ENCODE assay signal across 17 mouse cellular contexts in the genomic region with DNA sequence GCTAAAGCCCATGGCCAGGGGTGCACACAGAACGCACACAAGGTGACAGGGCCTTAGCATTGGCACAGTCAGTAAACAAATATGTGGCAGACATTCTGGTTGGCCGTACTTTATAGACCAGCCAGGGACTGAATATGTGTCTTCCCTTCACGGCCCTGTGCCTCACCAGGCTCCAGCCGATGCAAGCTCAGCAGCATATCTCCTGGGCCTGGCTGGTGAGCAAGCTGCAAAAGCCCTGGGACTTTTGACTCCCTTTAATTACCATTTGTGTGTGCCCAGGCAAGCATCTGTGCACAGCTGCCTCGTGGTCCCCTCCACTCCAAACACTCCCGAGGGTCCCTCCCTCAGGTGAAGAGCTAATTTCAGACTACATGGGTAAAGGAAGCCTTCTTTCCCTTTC.
DNase-seq lines count a peak whose midpoint lies in the region; TF ChIP-seq lines count a peak whose summit lies in the region.
"Had no signal": no experiment of that assay in that cellular context is flagged by ENCODE, and none has a peak within 500 bp of the region (broad histone marks: within the 10 kb centered on the region; RNA-seq: fewer than 3 reads in every experiment).

No protein-coding gene starts in this region.

- no peak overlapping the region for H3K4me3 ChIP-seq in kidney, adult 2 months (ENCODE audit: insufficient read depth, low read depth, low read length)
- H3K4me3 ChIP-seq in heart, embryonic 10.5 days = no peak overlapping the region
- H3K4me3 ChIP-seq in layer of hippocampus, adult 2 months = no peak overlapping the region
- H3K4me3 ChIP-seq: gastrocnemius, adult 2 months; left cerebral cortex, adult 2 months; megakaryocyte, embryonic 14.5 days had no signal

- no peaks in the 10 kb centered on the region for H3K36me3 ChIP-seq in kidney, adult 2 months (ENCODE audit: control insufficient read depth, insufficient read depth, low read length)
- H3K36me3 ChIP-seq in heart, embryonic 10.5 days = no peaks in the 10 kb centered on the region

- TF ChIP-seq CTCF in kidney, adult 2 months (conservative IDR thresholded peaks at IDR 0.05; ENCODE audit: insufficient read depth, insufficient read length, low read depth, low read length) = no peak
- no peak for TF ChIP-seq CTCF in layer of hippocampus, adult 2 months (conservative IDR thresholded peaks at IDR 0.05)

- no peaks in the 10 kb centered on the region for H3K9me3 ChIP-seq in heart, embryonic 10.5 days
- H3K9me3 ChIP-seq: megakaryocyte, embryonic 14.5 days had no signal

- TF ChIP-seq POLR2A in kidney, adult 2 months (IDR thresholded peaks at IDR 0.05; ENCODE audit: low read depth, low read length) = no peak

- DNase-seq in embryo, embryonic 10.5 days (ENCODE audit: low spot score) = peak; percentile 39
- DNase-seq in embryo, embryonic 10 days (ENCODE audit: low spot score) = no peak
- DNase-seq in NIH3T3 (ENCODE audit: low read depth) = peak; percentile 7
- peak; percentile 52 for DNase-seq in kidney, adult 2 months
- DNase-seq in kidney, postnatal 36 days = peak; percentile 31 to 47
- DNase-seq in heart, embryonic 10.5 days (ENCODE audit: low spot score) = no peak
- no peak for DNase-seq in layer of hippocampus, adult 2 months (ENCODE audit: low spot score in 2 of 2)
- no peak for DNase-seq in retina, postnatal 1 day
- DNase-seq: gastrocnemius, adult 2 months; heart, adult 18-20 months; heart, postnatal 10 days; lung, embryonic 14.5 days; thymus, postnatal 36 days had no signal

- 67% methylated on average over 6 of the region's 6 CpGs for WGBS in kidney, adult 2 months
- 56% methylated on average over 6 of the region's 6 CpGs for WGBS in heart, embryonic 10.5 days

- no peak overlapping the region for H3K27ac ChIP-seq in kidney, adult 2 months (ENCODE audit: insufficient read depth, low read depth, low read length)
- no peak overlapping the region for H3K27ac ChIP-seq in heart, embryonic 10.5 days
- H3K27ac ChIP-seq in layer of hippocampus, adult 2 months = no peak overlapping the region
- H3K27ac ChIP-seq: gastrocnemius, adult 2 months; left cerebral cortex, adult 2 months; stomach, postnatal 0 days had no signal

- H3K27me3 ChIP-seq in kidney, adult 2 months (replicated peaks; ENCODE audit: control insufficient read depth, insufficient read depth, low read length) = no peaks in the 10 kb centered on the region
- peaks cover 30% of the 10 kb centered on the region for H3K27me3 ChIP-seq in heart, embryonic 10.5 days (ENCODE audit: insufficient read depth, poor library complexity, severe bottlenecking)
- H3K27me3 ChIP-seq: CH12.LX had no signal

- peaks cover 14% of the 10 kb centered on the region; the same call in 1 of the 2 replicates for H3K4me1 ChIP-seq in kidney, adult 2 months (ENCODE audit: control insufficient read depth, insufficient read depth, low read length)
- peaks cover 23% of the 10 kb centered on the region for H3K4me1 ChIP-seq in heart, embryonic 10.5 days
- H3K4me1 ChIP-seq: megakaryocyte, embryonic 14.5 days had no signal

Comparison
In these comparisons a context has a peak if more than half of its experiments do, and no peak if none do; other contexts are left out.
1. DNase-seq: peak in embryo, embryonic 10.5 days (single experiment), NIH3T3 (single experiment), kidney, adult 2 months (single experiment) and kidney, postnatal 36 days (2 of 2); none in embryo, embryonic 10 days (single experiment), heart, embryonic 10.5 days (single experiment), layer of hippocampus, adult 2 months (0 of 2) and retina, postnatal 1 day (single experiment).